Mouse (Mus musculus) urinary bladder, adult 18-20 months (tissue): Measurements from ENCODE around the gene Elf1.
A peak's percentile ranks its signal among the peaks of the same experiment; 100 is the strongest.

ENCODE experiments used
- DNase-seq, 2 experiments: peaks; one replicate each; pipeline ENCODE4 v3.0.0; 2022; ENCODE audit warnings: low spot score in 2 of 2, mixed read lengths in 2 of 2

The Elf1 gene

GRCm38 (mm10) chr14:79489150-79489549 is 8.2 kb downstream of the Elf1 start:
- DNase-seq: no peak

GRCm38 (mm10) chr14:79490246-79490645 is 9.3 kb downstream of the Elf1 start:
- no peak for DNase-seq

GRCm38 (mm10) chr14:79494349-79494748 is 13.4 kb downstream of the Elf1 start:
- no peak for DNase-seq

GRCm38 (mm10) chr14:79499326-79499725 is 18.3 kb downstream of the Elf1 start:
- no peak for DNase-seq

GRCm38 (mm10) chr14:79500756-79501155 is 19.8 kb downstream of the Elf1 start:
- DNase-seq: no peak

- no peak for DNase-seq
Observed at GRCm38 (mm10) chr14:79503371-79504075, 22.5 kb downstream of the Elf1 start.

- no peak for DNase-seq
Observed at GRCm38 (mm10) chr14:79504246-79505006, 23.4 kb downstream of the Elf1 start.

- no peak for DNase-seq
Observed at GRCm38 (mm10) chr14:79506207-79506606, 25.2 kb downstream of the Elf1 start.

- DNase-seq: no peak
Observed at GRCm38 (mm10) chr14:79507846-79508245, 26.9 kb downstream of the Elf1 start.

GRCm38 (mm10) chr14:79508662-79509305 is 27.8 kb downstream of the Elf1 start:
- DNase-seq: no peak

- DNase-seq: no peak
Observed at GRCm38 (mm10) chr14:79511521-79511920, 30.5 kb downstream of the Elf1 start.

GRCm38 (mm10) chr14:79513951-79514350 is 33.0 kb downstream of the Elf1 start:
- DNase-seq: no peak

- DNase-seq: no peak
Observed at GRCm38 (mm10) chr14:79515100-79515499, 34.1 kb downstream of the Elf1 start.

GRCm38 (mm10) chr14:79515511-79516242 is 34.7 kb downstream of the Elf1 start:
- peak in 1 of 2 experiments; percentile 43 for DNase-seq

GRCm38 (mm10) chr14:79516243-79516610 is 35.2 kb downstream of the Elf1 start:
- DNase-seq: no peak

GRCm38 (mm10) chr14:79516751-79517150 is 35.8 kb downstream of the Elf1 start:
- DNase-seq: no peak

- DNase-seq: no peak
Observed at GRCm38 (mm10) chr14:79517185-79517740, 36.3 kb downstream of the Elf1 start.

- DNase-seq: no peak
Observed at GRCm38 (mm10) chr14:79518123-79518522, 37.1 kb downstream of the Elf1 start.

GRCm38 (mm10) chr14:79518761-79519662 is 38.0 kb downstream of the Elf1 start:
- no peak for DNase-seq

GRCm38 (mm10) chr14:79519663-79519975 is 38.6 kb downstream of the Elf1 start:
- no peak for DNase-seq

- DNase-seq: no peak
Observed at GRCm38 (mm10) chr14:79520612-79521011, 39.6 kb downstream of the Elf1 start.
